Mouse (Mus musculus): ENCODE measurements around the gene Stk10.

DNA sequence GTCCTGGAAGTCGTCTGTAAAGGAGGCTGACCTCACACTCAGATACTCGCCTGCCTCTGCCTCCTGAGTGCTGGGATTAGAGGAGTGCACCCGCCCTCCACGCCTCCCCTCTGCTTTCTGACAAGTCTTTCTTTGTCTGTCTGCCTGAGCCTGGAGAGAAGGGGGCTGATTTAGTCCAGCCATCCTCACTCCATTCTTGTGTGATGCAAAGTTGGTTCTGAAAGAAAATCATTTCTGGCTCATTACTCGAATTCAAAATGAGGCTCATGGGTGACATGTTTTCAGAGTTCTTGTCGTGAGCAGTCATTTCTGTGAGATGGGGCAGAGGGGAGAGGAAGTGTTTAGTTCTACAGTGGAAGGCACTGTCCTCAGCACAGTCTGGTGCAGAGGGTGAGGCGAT lies 3.8 kb downstream of the Stk10 start:
- TF ChIP-seq CTCF (IDR thresholded peaks at IDR 0.05; ENCODE audit: low read depth) (no peak), EP300 (IDR thresholded peaks at IDR 0.05; ENCODE audit: low read depth) (no peak)

Measured in liver, embryonic 14.5 days (tissue).